Mouse (Mus musculus): ENCODE results near the gene Mfsd5. TPM values are rescaled to one million over a fixed set of nuclear protein-coding genes. Genes with fewer than 3 reads are reported as not detected.

The Mfsd5 gene
- polyA plus RNA-seq (2012; rRNA removed), result 14.0 and 14.1 TPM in 2 replicates

DNA sequence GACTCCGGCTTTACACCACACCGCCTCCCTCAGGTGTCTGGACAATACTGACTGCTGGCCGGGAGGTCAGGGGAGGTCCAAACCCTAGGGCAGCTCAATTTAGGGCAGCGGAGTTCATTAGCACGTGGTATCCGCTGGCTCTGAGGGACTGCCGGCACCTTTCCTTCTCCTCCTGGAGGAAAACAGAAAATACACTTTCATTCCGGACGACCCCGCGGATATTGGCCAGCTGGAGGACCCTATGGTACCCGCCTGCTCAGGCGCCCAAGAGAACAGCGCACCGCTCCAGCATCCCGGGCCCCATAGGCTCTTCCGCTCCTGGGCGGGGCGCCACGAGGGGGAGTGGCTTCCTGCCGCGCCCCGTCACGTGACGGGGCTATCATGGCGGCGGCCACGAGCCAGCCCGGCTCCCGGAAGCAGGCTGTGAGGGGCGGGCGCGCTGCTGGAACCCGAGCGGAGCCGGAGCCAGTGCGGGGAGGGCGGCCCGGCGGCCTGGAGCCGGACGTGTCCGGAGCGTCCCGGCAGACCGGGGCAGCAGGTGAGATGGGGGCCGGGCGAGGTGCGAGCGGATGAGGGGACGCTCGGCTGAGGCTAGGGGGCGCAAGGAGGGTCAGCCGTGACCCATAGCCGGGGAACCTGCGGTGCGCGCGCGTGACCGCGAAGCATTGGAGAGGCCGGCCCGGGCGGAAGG is at the start of gene Mfsd5:
Gene Mfsd5 (plus strand): TSS at position 363 of the 691 bp plus-strand sequence.

DNA sequence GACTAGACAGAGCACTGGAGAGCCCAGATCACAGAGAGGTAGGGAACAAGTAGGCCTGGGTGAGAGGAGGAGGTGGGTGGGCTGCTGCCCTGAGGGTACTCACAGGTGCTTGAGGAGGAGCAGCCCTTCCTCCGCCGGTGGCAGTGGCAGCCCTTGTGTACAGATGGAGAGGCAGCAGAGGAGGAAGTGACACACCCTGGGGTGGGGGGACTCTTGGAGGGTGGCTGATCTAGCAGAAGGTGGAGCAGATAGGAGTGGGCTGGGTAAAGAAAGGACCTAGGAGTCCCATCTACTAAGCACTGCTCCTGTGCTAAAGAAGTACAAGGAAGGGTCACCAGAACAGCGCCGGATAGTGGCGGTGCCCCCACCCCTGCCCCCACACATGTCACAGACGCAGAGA is 47.5 kb upstream of the Mfsd5 start, which contains the start of gene Itgb7:
Gene Itgb7 (minus strand): TSS at position 197 of the 400 bp plus-strand sequence.

DNA sequence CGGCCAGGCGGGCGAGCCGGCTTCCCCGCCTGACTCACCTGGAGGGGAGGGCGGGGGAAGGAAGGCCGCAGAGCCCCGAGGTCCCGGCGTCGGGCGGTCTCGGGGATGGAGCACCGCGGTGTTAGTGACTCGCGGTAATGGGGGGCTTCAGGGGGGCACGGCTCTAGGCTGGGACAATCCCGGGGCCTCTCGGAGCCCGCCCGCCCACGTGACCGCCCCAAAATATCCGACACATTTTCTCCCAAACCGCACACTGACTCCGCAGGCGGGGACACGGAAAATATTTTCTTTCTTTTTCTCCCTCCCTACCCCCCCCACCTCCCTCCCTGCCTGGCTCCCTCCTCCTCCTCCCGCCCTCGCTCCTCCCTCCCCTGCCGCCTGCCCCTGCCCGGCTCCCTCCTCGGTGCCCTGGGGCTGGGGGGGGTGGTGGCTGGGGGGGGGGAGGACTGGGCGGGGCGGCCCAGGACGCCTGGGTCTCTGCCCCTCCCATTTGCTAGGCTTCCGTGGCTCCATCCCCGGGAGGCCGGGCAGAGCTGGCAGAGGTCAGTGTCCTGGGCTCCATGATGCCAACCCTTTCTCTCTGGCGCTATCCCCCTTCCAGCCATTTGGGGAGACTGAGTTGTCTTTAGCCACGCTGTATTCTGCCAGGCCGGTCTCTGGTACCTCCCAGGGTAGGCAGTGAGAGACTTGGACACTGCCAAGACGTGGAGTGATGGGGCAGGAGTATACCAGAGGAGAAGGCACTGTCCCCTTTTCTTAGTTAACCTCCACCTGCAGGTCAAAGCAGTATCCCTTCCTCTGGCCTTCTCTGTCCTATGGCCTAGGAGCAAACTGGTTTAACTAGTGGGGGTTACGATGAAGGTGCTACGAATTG is 21.8 kb upstream of the Mfsd5 start, which contains the start of gene Rarg:
Gene Rarg (minus strand): TSS at position 316 of the 874 bp plus-strand sequence.

DNA sequence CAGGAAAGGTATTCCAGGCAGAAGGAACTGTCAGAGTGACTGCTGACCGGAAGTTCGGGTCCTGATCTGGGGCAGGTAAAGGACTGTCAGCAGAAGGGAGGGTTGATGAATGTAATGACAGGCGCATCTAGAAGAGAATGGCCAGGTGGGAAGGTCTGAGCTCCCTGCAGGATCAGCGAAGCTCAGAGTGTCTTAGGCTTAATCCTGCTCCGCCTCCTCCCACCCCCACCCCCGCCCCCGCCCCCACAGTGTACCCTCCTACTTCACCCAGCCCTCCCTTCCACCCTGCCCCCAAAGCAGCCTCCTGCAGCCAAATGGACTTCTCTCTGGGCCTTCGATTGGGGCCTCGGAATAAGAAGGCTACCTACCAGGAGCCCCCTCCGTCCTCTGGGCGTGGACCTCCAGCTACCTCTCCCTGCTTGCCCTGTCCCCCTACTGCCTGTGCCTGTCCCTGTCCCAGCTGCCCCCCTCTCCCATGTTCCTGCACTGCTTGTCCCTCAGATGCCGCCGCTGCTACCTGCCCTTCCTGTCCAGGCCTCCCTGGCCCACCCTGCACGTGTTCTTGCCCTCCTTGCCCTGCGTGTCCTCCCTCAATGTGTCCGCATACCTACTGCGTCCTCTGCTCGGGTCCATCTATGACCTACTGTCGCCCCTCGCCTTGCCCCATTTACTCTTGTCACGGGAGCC is 8.8 kb upstream of the Mfsd5 start, which contains the start of gene Gm9918:
Gene Gm9918 (plus strand): TSS at position 290 of the 687 bp plus-strand sequence.

DNA sequence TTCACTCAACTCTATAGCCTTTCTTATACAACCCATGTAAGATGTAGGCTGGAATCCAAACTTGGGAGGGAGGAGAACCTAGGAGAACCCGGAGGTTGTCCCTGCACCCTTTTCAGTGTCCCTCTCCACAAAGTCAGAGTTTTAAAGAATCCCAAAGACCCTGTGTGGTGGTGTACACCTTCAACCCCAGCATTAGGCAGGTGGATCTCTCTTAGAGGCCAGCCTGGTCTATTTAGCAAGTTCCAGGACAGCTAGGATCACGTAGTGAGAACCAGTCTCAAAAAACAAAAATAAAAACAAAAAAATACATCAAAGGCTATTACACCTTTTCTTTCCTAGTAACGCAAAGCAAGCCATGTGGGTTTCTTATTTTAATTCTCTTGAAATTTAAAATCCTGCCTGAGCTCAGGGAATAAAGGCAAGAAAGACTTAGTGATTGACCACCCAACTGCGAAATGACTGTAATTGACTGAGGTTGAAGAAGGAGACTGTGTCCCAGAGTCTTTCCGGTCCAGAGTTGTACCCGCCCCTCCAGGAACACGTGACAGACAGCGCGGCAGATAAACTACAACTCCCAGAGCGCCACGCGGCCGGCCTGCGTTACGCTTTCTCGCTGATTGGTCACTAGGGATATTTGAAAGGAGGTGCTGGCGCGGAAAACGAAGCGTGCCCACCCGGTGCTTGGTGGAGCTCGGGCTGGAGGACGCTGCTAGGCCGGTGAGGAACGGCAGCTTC is 16.5 kb downstream of the Mfsd5 start, which contains the start of gene Espl1:
Gene Espl1 (plus strand): TSS at position 634 of the 735 bp plus-strand sequence.

DNA sequence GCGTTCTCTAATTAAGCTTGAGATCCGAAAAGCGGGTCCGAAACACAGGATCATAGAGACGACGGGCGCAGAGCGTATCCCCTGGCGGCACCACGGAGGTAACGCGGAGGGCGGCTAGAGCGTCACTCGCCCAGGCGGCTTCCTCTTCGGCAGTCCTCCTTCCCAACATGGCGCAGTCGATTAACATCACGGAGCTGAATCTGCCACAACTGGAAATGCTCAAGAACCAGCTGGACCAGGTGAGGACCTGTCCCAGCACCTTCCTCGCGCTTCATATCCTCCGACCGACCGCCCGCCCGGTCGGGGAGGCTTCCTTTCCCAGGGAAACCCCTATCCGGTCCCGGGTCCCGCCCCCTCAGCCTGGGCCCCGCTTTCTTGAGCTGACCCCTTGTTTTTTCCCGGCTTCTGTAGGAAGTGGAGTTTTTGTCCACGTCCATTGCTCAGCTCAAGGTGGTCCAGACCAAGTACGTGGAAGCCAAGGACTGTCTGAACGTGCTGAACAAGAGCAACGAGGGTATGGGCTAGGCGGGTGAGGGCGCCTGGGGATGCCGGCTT is 46.8 kb downstream of the Mfsd5 start, which contains the start of gene Pfdn5:
Gene Pfdn5 (plus strand): TSS at position 95 of the 555 bp plus-strand sequence.

Other genes with a start within 250 kb of the Mfsd5 start
- gene Eif4b, start 205.7 kb upstream of the Mfsd5 start, polyA plus RNA-seq (2012; rRNA removed), result 57.2 and 64.5 TPM in 2 replicates
- 9.6 and 10.3 TPM in 2 replicates for gene Tns2, start 179.0 kb upstream of the Mfsd5 start, polyA plus RNA-seq (2012; rRNA removed)
- 14.1 and 15.2 TPM in 2 replicates for gene Spryd3, start 143.2 kb upstream of the Mfsd5 start, polyA plus RNA-seq (2012; rRNA removed)
- gene Igfbp6, start 135.1 kb upstream of the Mfsd5 start, polyA plus RNA-seq (2012; rRNA removed), result 2.3 and 2.6 TPM in 2 replicates
- gene Soat2, start 128.9 kb upstream of the Mfsd5 start, polyA plus RNA-seq (2012; rRNA removed), result 26.4 and 26.5 TPM in 2 replicates
- gene Zfp740, start 76.2 kb upstream of the Mfsd5 start, polyA plus RNA-seq (2012; rRNA removed), result 17.1 and 18.6 TPM in 2 replicates
- 137 and 161 TPM in 2 replicates for gene Csad, start 74.7 kb upstream of the Mfsd5 start, polyA plus RNA-seq (2012; rRNA removed)
- gene Itgb7, start 47.5 kb upstream of the Mfsd5 start, polyA plus RNA-seq (2012; rRNA removed), result 2.8 and 2.9 TPM in 2 replicates
- 3.1 and 3.6 TPM in 2 replicates for gene Rarg, start 21.9 kb upstream of the Mfsd5 start, polyA plus RNA-seq (2012; rRNA removed)
- gene Gm9918, start 8.9 kb upstream of the Mfsd5 start, polyA plus RNA-seq (2012; rRNA removed), result 0.01 and 0.02 TPM in 2 replicates
- 8.2 and 8.8 TPM in 2 replicates for gene Espl1, start 16.8 kb downstream of the Mfsd5 start, polyA plus RNA-seq (2012; rRNA removed)
- gene Pfdn5, start 46.7 kb downstream of the Mfsd5 start, polyA plus RNA-seq (2012; rRNA removed), result 87.7 and 89.5 TPM in 2 replicates
- gene Myg1, start 52.3 kb downstream of the Mfsd5 start, polyA plus RNA-seq (2012; rRNA removed), result 25.2 and 28.0 TPM in 2 replicates
- 18.3 and 19.1 TPM in 2 replicates for gene Aaas, start 71.3 kb downstream of the Mfsd5 start, polyA plus RNA-seq (2012; rRNA removed)
- gene Sp7, start 87.7 kb downstream of the Mfsd5 start, polyA plus RNA-seq (2012; rRNA removed), result 0.01 TPM in 2 replicates
- gene Sp1, start 126.7 kb downstream of the Mfsd5 start, polyA plus RNA-seq (2012; rRNA removed), result 8.2 and 8.8 TPM in 2 replicates
- 0.02 and 0.06 TPM in 2 replicates for gene Amhr2, start 165.9 kb downstream of the Mfsd5 start, polyA plus RNA-seq (2012; rRNA removed)
- 81.6 and 90.5 TPM in 2 replicates for gene Prr13, start 179.6 kb downstream of the Mfsd5 start, polyA plus RNA-seq (2012; rRNA removed)
- 168 and 201 TPM in 2 replicates for gene Pcbp2, start 191.1 kb downstream of the Mfsd5 start, polyA plus RNA-seq (2012; rRNA removed)
- not detected in 2 replicates for gene Gm10337, start 224.3 kb downstream of the Mfsd5 start, polyA plus RNA-seq (2012; rRNA removed)
- 1.1 and 1.5 TPM in 2 replicates for gene Map3k12, start 237.6 kb downstream of the Mfsd5 start, polyA plus RNA-seq (2012; rRNA removed)
- 32.8 and 33.5 TPM in 2 replicates for gene Tarbp2, start 238.7 kb downstream of the Mfsd5 start, polyA plus RNA-seq (2012; rRNA removed)
- 0.95 and 1.7 TPM in 2 replicates for gene Npff, start 245.5 kb downstream of the Mfsd5 start, polyA plus RNA-seq (2012; rRNA removed)

Measured in liver, embryonic 18 days (tissue).